Mouse (Mus musculus): ENCODE measurements around the gene Wt1. TPM values are rescaled to one million over a fixed set of nuclear protein-coding genes. Genes with fewer than 3 reads are reported as not detected.

Wt1 gene
- polyA plus RNA-seq, 1 experiment from 2014 or later, result 2.1 TPM

- WGBS, result 48% methylated on average over 7 of the region's 7 CpGs
- Histone ChIP-seq H3K4me2 (replicated peaks; ENCODE audit: low read depth, low read length) (no peak overlapping the region), H3K36me3 (ENCODE audit: insufficient read depth, low read length) (no peaks in the 10 kb centered on the region), H3K27ac (ENCODE audit: low read length) (no peak overlapping the region), H3K9me3 (ENCODE audit: low read length) (no peaks in the 10 kb centered on the region), H3K9ac (replicated peaks; ENCODE audit: low read depth) (no peak overlapping the region), H3K4me1 (ENCODE audit: insufficient read depth, low read depth, low read length) (no peaks in the 10 kb centered on the region), H3K4me3 (ENCODE audit: low read depth, low read length) (no peak overlapping the region), H3K27me3 (replicated peaks; ENCODE audit: insufficient read depth, low read length) (peaks cover 42% of the 10 kb centered on the region)
- ATAC-seq, result no peak
- TF ChIP-seq EP300 (IDR thresholded peaks at IDR 0.05) (no peak), CTCF (IDR thresholded peaks at IDR 0.05) (no peak)
- no peak for DNase-seq (ENCODE audit: low spot score)
Observed at GRCm38 (mm10) chr2:105139471-105139870, 13.1 kb downstream of the Wt1 start.

DNA sequence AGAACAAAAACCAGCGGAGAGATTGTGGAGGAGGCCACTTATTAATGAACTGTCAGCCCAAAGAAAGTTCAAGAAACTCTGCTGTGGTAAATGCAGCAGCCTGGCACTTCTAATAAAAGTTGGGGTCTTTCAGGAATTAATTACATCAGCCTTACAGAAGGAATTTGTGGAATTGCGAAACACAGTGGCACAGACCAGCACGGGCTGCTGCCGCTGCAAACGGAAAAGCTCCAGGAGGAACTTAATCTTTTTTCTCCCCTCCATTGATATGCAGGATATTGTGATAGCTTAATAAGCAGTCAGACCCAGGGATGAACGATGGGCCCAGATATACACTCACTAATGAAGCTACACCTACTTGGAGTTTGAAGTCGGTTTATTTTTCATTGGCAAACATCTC, 15.0 kb downstream of the Wt1 start:
- no peak overlapping the region for H3K4me2 ChIP-seq (replicated peaks; ENCODE audit: low read depth, low read length)
- H3K27me3 ChIP-seq (replicated peaks; ENCODE audit: insufficient read depth, low read length), result peaks cover 24% of the 10 kb centered on the region
- H3K27ac ChIP-seq (ENCODE audit: low read length), result no peak overlapping the region
- H3K9ac ChIP-seq (replicated peaks; ENCODE audit: low read depth), result no peak overlapping the region
- TF ChIP-seq CTCF (IDR thresholded peaks at IDR 0.05), result no peak
- TF ChIP-seq EP300 (IDR thresholded peaks at IDR 0.05), result no peak
- H3K9me3 ChIP-seq (ENCODE audit: low read length), result no peaks in the 10 kb centered on the region
- WGBS, result 33% methylated on average over 7 of the region's 7 CpGs
- no peaks in the 10 kb centered on the region for H3K4me1 ChIP-seq (ENCODE audit: insufficient read depth, low read depth, low read length)
- DNase-seq (ENCODE audit: low spot score) (no peak), ATAC-seq (no peak)
- H3K4me3 ChIP-seq (ENCODE audit: low read depth, low read length), result no peak overlapping the region
- no peaks in the 10 kb centered on the region for H3K36me3 ChIP-seq (ENCODE audit: insufficient read depth, low read length)

DNA sequence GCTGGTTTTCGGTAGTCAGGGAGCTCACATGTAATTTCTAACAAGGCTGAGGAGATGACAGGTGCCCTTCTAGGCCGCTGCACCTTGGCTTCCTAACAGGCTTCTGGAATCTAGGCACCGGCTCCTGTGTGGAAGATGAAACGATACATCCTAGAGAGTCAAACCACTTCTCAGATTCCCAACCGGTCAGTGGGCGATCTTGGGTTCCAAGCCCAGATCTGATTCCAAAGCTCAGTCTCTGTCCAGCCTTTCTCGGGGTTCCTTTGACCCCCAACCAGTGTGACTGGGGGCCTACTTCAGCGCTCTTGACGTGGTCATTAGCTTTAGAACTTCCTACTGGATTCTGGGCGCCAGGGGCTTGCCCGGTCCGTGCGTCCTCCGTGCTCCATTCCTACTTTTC, 17.4 kb downstream of the Wt1 start:
- DNase-seq (ENCODE audit: low spot score), result no peak
- Histone ChIP-seq H3K27ac (ENCODE audit: low read length) (no peak overlapping the region), H3K4me1 (ENCODE audit: insufficient read depth, low read depth, low read length) (no peaks in the 10 kb centered on the region), H3K4me2 (replicated peaks; ENCODE audit: low read depth, low read length) (no peak overlapping the region), H3K27me3 (replicated peaks; ENCODE audit: insufficient read depth, low read length) (peaks cover 9% of the 10 kb centered on the region; the same call in 1 of the 2 replicates), H3K36me3 (ENCODE audit: insufficient read depth, low read length) (no peaks in the 10 kb centered on the region), H3K4me3 (ENCODE audit: low read depth, low read length) (no peak overlapping the region), H3K9me3 (ENCODE audit: low read length) (no peaks in the 10 kb centered on the region), H3K9ac (replicated peaks; ENCODE audit: low read depth) (no peak overlapping the region)
- WGBS, result 88% methylated on average over 14 of the region's 14 CpGs
- TF ChIP-seq EP300 (IDR thresholded peaks at IDR 0.05) (no peak), CTCF (IDR thresholded peaks at IDR 0.05) (no peak)
- ATAC-seq, result no peak

DNA sequence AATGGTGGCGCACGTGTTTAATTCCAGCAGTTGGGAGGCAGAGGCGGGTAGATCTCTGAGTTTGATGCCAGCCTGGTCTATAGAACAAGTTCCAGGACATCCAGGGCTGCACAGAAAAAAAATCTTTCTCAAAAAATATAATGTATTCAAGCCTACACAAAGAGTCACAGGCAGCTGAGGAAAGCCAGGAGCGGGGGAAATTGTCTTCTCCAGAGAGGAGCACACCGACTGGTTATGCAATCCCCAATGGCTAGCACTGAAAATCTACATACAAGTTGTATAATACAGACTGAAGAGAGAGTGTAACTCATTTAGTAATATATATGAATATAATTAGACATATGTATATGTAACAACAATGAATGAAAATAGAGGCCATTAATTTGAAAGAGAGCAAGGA, 25.2 kb downstream of the Wt1 start:
- Histone ChIP-seq H3K9me3 (ENCODE audit: low read length) (no peaks in the 10 kb centered on the region), H3K27me3 (replicated peaks; ENCODE audit: insufficient read depth, low read length) (no peaks in the 10 kb centered on the region), H3K9ac (replicated peaks; ENCODE audit: low read depth) (no peak overlapping the region), H3K27ac (ENCODE audit: low read length) (no peak overlapping the region), H3K36me3 (ENCODE audit: insufficient read depth, low read length) (no peaks in the 10 kb centered on the region), H3K4me2 (replicated peaks; ENCODE audit: low read depth, low read length) (no peak overlapping the region), H3K4me1 (ENCODE audit: insufficient read depth, low read depth, low read length) (no peaks in the 10 kb centered on the region), H3K4me3 (ENCODE audit: low read depth, low read length) (no peak overlapping the region)
- no peak for TF ChIP-seq CTCF (IDR thresholded peaks at IDR 0.05)
- no peak for TF ChIP-seq EP300 (IDR thresholded peaks at IDR 0.05)
- no peak for ATAC-seq
- no peak for DNase-seq (ENCODE audit: low spot score)
- 89% methylated on average over 5 of the region's 5 CpGs for WGBS

GRCm38 (mm10) chr2:105153046-105153445, 26.7 kb downstream of the Wt1 start:
- ATAC-seq, result peak; percentile 30; the same call in 1 of the 2 replicates
- H3K4me1 ChIP-seq (ENCODE audit: insufficient read depth, low read depth, low read length), result no peaks in the 10 kb centered on the region
- H3K4me3 ChIP-seq (ENCODE audit: low read depth, low read length), result no peak overlapping the region
- H3K36me3 ChIP-seq (ENCODE audit: insufficient read depth, low read length), result no peaks in the 10 kb centered on the region
- H3K9me3 ChIP-seq (ENCODE audit: low read length), result no peaks in the 10 kb centered on the region
- 55% methylated on average over 1 of the region's 1 CpGs for WGBS
- H3K27me3 ChIP-seq (replicated peaks; ENCODE audit: insufficient read depth, low read length), result no peaks in the 10 kb centered on the region
- no peak for DNase-seq (ENCODE audit: low spot score)
- H3K4me2 ChIP-seq (replicated peaks; ENCODE audit: low read depth, low read length), result no peak overlapping the region
- H3K27ac ChIP-seq (ENCODE audit: low read length), result no peak overlapping the region
- TF ChIP-seq EP300 (IDR thresholded peaks at IDR 0.05), result no peak
- TF ChIP-seq CTCF (IDR thresholded peaks at IDR 0.05), result no peak
- H3K9ac ChIP-seq (replicated peaks; ENCODE audit: low read depth), result no peak overlapping the region

DNA sequence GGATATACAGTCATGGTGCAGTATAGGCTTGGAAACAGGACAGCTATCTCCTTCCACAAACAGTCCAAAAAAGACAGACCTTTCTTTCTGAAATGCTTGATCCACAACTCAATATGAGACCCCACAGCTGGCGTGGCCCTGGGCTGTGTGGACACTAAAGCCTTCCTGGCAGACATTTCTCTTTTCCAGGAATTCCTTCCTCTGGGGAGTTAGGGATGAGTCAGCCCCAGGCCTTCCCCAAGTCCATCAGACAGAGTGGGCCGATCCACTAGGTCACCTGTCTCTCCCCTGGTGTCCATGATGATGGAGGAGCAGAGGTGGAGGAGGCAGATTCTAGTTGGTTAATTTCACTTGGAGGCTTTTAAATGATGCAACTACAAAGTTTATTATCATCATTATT, 34.6 kb downstream of the Wt1 start:
- TF ChIP-seq EP300 (IDR thresholded peaks at IDR 0.05) (no peak), CTCF (IDR thresholded peaks at IDR 0.05) (no peak)
- DNase-seq (ENCODE audit: low spot score) (no peak), ATAC-seq (no peak)
- Histone ChIP-seq H3K4me1 (ENCODE audit: insufficient read depth, low read depth, low read length) (no peaks in the 10 kb centered on the region), H3K9me3 (ENCODE audit: low read length) (no peaks in the 10 kb centered on the region), H3K27me3 (replicated peaks; ENCODE audit: insufficient read depth, low read length) (no peaks in the 10 kb centered on the region), H3K27ac (ENCODE audit: low read length) (no peak overlapping the region), H3K9ac (replicated peaks; ENCODE audit: low read depth) (no peak overlapping the region), H3K36me3 (ENCODE audit: insufficient read depth, low read length) (no peaks in the 10 kb centered on the region), H3K4me3 (ENCODE audit: low read depth, low read length) (no peak overlapping the region), H3K4me2 (replicated peaks; ENCODE audit: low read depth, low read length) (no peak overlapping the region)
- WGBS, result 74% methylated on average over 2 of the region's 2 CpGs

- no peaks in the 10 kb centered on the region for H3K27me3 ChIP-seq (replicated peaks; ENCODE audit: insufficient read depth, low read length)
- no peak for TF ChIP-seq EP300 (IDR thresholded peaks at IDR 0.05)
- no peak for TF ChIP-seq CTCF (IDR thresholded peaks at IDR 0.05)
- no peaks in the 10 kb centered on the region for H3K9me3 ChIP-seq (ENCODE audit: low read length)
- no peak for ATAC-seq
- 9% methylated on average over 4 of the region's 4 CpGs for WGBS
- H3K4me3 ChIP-seq (ENCODE audit: low read depth, low read length), result no peak overlapping the region
- H3K36me3 ChIP-seq (ENCODE audit: insufficient read depth, low read length), result no peaks in the 10 kb centered on the region
- H3K9ac ChIP-seq (replicated peaks; ENCODE audit: low read depth), result no peak overlapping the region
- no peak overlapping the region for H3K27ac ChIP-seq (ENCODE audit: low read length)
- no peaks in the 10 kb centered on the region for H3K4me1 ChIP-seq (ENCODE audit: insufficient read depth, low read depth, low read length)
- no peak for DNase-seq (ENCODE audit: low spot score)
- H3K4me2 ChIP-seq (replicated peaks; ENCODE audit: low read depth, low read length), result no peak overlapping the region
Observed at GRCm38 (mm10) chr2:105162763-105163162, 36.4 kb downstream of the Wt1 start.

All from lung, postnatal 0 days (tissue).